Mouse (Mus musculus) forebrain, embryonic 13.5 days (tissue): ENCODE measurements around the gene Ndst2. TPM values are rescaled to one million over a fixed set of nuclear protein-coding genes. Genes with fewer than 3 reads are reported as not detected.

ENCODE experiments used
- ATAC-seq: fragments of 200-750 bp; cut with Nextera tagmentation; 2 replicates; pipeline ENCODE4 v1.8.0; 2017
- H3K27ac ChIP-seq: fragments of 300-500 bp; sonication (generic); 2 replicates; pipeline ENCODE4 v1.5.1; 2015; ENCODE audit warnings: inconsistent platforms, mild to moderate bottlenecking, moderate library complexity
- H3K27me3 ChIP-seq: fragments of 300-500 bp; sonication (generic); 2 replicates; pipeline ENCODE4 v1.6.1; 2015; ENCODE audit warnings: mild to moderate bottlenecking, inconsistent platforms
- H3K36me3 ChIP-seq: fragments of 300-500 bp; sonication (generic); 2 replicates; pipeline ENCODE4 v1.6.1; 2015; ENCODE audit warnings: mild to moderate bottlenecking, inconsistent platforms; ENCODE audit not compliant: poor library complexity, severe bottlenecking
- H3K4me1 ChIP-seq: fragments of 300-500 bp; sonication (generic); 2 replicates; pipeline ENCODE4 v1.6.1; 2015; ENCODE audit warnings: inconsistent platforms
- H3K4me2 ChIP-seq: fragments of 300-500 bp; sonication (generic); 2 replicates; pipeline ENCODE4 v1.6.1; 2015; ENCODE audit warnings: inconsistent platforms, mild to moderate bottlenecking, moderate library complexity
- H3K4me3 ChIP-seq: fragments of 300-500 bp; sonication (generic); 2 replicates; pipeline ENCODE4 v1.5.1; 2015; ENCODE audit warnings: mild to moderate bottlenecking, inconsistent platforms
- H3K9ac ChIP-seq: fragments of 300-500 bp; sonication (generic); 2 replicates; pipeline ENCODE4 v1.6.1; 2015; ENCODE audit warnings: mild to moderate bottlenecking, inconsistent platforms
- H3K9me3 ChIP-seq: fragments of 300-500 bp; sonication (generic); replicated peaks from 2 replicates; pipeline ENCODE4 v1.6.1; 2016; ENCODE audit warnings: inconsistent platforms
- WGBS: fragments of 180-500 bp; shearing (Covaris S2); methylation state at CpG from one replicate; pipeline ENCODE4 v1.1.7; 2015; 5-methylcytosine and 5-hydroxymethylcytosine counted together
- polyA plus RNA-seq: library from polyadenylated mRNA; unstranded; fragments of >200 nt; fragmentation: Nextera tagmentation; extraction: Ambion mirVana; gene quantifications from 2 replicates; pipeline ENCODE4 v1.2.1, GENCODE M21; 2015

The Ndst2 gene
- polyA plus RNA-seq, 1 experiment from 2014 or later: 14.0 TPM

- Histone ChIP-seq H3K9me3 (no peaks in the 10 kb centered on the region), H3K36me3 (peaks cover 65% of the 10 kb centered on the region), H3K9ac (no peak overlapping the region), H3K4me3 (no peak overlapping the region; the same call in 1 of the 2 replicates), H3K4me1 (peaks cover 16% of the 10 kb centered on the region), H3K27me3 (no peaks in the 10 kb centered on the region), H3K4me2 (peak overlapping the region; percentile 90), H3K27ac (no peak overlapping the region)
- no peak for ATAC-seq
- 76% methylated on average over 2 of the region's 2 CpGs for WGBS
These were observed 690 bp upstream of the Ndst2 start for GRCm38 (mm10) chr14:20735052-20735451.

DNA sequence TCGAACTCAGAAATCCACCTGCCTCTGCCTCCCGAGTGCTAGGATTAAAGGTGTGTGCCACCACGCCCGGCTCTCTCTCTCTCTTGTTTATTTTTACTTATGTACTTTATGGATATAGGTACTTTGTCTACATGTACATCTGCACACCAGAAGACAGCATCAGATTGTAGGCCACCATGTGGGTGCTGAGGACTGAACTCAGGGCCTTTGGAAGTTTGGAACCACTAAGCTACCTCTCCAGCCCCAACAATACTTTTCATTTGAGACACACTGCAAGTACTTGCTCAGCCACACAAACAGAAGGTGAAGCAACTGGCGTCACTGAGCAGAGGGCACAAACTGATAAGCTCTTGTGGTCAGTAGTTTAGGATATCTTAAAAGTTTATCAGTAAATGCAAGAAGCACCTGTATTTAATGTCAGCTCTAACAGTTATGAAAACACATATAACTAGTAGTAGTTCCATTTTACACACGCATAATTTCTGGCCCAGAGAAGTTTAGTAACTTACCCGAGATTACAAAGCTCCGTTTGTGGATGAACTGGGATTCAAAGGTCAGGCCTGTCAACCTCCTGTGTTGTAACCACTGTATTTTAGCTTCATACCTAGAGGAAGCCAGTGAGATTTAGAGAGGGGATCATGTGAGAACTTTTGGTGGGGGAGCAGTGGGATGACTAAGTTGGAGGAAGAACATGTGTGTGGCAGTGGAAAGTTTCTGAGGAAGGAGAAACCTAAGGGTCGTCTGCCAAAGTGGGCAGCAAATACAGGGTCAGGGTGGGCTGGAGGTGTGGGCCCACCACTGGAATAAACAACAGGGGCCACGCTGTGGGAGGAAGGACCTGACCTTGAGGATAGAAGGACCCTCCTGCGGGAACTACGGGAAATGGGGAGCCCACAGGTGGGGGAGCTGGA, 1.1 kb downstream of the Ndst2 start:
- H3K36me3 ChIP-seq: peaks cover 65% of the 10 kb centered on the region
- H3K4me1 ChIP-seq: peaks cover 16% of the 10 kb centered on the region
- WGBS: 51% methylated on average over 12 of the region's 12 CpGs

DNA sequence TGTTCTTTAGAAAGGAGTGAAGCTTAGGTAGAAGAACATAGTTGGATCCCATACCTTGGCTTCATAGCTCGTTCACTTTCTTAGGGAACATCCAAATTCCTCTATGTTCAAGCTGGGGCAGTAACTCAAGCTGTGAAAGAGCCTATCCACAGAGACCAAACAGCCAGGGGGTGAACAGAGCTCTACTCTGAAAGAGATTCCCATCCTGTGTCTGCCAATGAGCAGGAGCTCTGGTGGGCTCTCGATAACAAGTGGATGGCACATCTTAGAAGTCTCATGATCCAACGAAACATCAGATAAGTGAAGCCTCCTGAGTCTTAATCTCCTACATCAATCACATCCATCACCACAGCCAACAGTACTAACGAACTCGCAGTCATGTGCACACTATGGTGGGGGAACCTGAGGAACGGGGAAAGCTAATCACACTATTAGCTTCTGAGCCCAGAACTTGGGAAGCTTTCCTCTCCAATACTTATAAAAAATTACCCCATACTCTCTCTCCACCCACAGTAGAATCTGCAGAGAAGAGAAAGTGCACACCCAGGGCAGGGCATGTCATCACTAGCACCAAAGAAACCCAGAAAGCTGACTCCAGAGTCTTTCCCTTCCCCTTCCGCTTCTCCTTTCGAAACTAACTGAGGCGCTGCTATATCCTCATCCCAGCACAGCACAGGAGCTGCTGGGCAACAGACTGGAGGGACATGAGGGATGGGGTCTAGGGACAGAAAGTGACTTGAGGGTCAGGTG, 3.3 kb downstream of the Ndst2 start:
- Histone ChIP-seq H3K9me3 (no peaks in the 10 kb centered on the region), H3K4me3 (no peak overlapping the region), H3K27me3 (no peaks in the 10 kb centered on the region), H3K27ac (no peak overlapping the region), H3K9ac (no peak overlapping the region), H3K36me3 (peaks cover 63% of the 10 kb centered on the region), H3K4me1 (peaks cover 16% of the 10 kb centered on the region), H3K4me2 (no peak overlapping the region)
- ATAC-seq: no peak
- WGBS: 91% methylated on average over 9 of the region's 9 CpGs

More for the DNA sequence above, 1.1 kb downstream of the Ndst2 start:
- H3K27ac ChIP-seq: no peak overlapping the region
- peak overlapping the region; percentile 90 for H3K4me2 ChIP-seq
- H3K4me3 ChIP-seq: peak overlapping the region; percentile 83
- no peak for ATAC-seq
- no peaks in the 10 kb centered on the region for H3K9me3 ChIP-seq
- H3K9ac ChIP-seq: peak overlapping the region; percentile 92
- no peaks in the 10 kb centered on the region for H3K27me3 ChIP-seq

GRCm38 (mm10) chr14:20729871-20730270, 4.5 kb downstream of the Ndst2 start:
- 83% methylated on average over 9 of the region's 9 CpGs for WGBS
- no peak overlapping the region for H3K27ac ChIP-seq
- no peak overlapping the region for H3K9ac ChIP-seq
- no peaks in the 10 kb centered on the region for H3K9me3 ChIP-seq
- H3K4me1 ChIP-seq: peaks cover 12% of the 10 kb centered on the region
- H3K36me3 ChIP-seq: peaks cover 66% of the 10 kb centered on the region
- no peak overlapping the region for H3K4me3 ChIP-seq
- no peak for ATAC-seq
- no peak overlapping the region for H3K4me2 ChIP-seq
- no peaks in the 10 kb centered on the region for H3K27me3 ChIP-seq

DNA sequence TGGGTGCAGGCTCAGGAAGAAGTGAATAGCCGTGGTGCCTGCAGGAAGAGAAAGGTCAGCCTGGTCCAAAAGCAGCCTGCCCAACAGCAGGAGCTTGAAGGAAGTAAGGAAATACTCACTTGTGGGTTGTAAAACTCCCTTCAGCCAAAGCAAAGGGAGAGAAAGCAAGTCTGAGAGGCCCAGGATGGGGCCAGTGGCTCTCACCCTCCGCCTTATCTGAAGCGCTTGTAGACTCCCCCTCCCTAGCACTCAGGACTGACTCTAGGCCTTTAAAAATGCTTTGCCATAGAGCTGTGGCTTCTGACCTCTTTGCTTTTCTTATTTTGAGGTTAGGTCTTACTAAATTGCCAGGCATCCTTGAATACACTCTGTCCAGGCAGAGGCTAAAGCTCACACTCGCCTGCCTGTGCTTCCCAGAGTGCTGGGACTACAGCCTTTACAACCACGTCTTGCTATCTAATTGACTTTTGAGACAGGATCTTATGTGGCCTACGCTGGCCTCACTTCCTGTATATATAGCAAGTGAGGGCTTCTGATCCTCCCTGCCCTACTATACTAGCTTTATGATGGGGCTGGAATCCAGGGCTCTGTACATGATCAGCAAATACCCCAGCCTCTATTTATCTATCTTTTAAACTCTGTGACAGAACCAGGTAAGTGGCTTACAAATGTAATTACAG, 8.6 kb downstream of the Ndst2 start:
- Histone ChIP-seq H3K4me3 (no peak overlapping the region), H3K9me3 (no peaks in the 10 kb centered on the region), H3K27me3 (no peaks in the 10 kb centered on the region), H3K27ac (no peak overlapping the region), H3K36me3 (peaks cover 94% of the 10 kb centered on the region), H3K9ac (no peak overlapping the region), H3K4me1 (no peaks in the 10 kb centered on the region), H3K4me2 (no peak overlapping the region)
- no peak for ATAC-seq
- WGBS: 83% methylated on average over 6 of the region's 6 CpGs

DNA sequence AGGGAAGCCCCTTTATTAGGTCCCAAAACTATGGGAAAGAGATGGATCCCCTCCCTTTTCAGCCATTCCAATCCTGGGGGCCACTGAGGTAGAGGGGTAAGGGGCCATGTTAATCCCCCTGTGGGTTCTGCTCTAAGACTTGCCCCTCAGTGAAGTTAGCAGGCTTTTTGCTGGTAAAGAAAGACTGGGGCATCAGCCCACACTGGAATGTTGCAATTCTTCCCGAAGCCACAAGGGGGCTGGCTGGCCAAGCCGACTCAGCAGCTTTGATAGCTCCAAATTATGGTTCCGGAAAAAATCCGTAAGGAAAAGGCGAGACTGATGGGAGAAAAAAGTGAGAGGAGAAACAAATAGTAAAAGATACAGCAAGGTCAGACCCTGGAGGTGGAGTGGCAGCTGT, 10.3 kb downstream of the Ndst2 start:
- peak; percentile 39; the same call in 1 of the 2 replicates for ATAC-seq

GRCm38 (mm10) chr14:20723006-20723405, 11.4 kb downstream of the Ndst2 start:
- H3K9ac ChIP-seq: no peak overlapping the region
- no peak overlapping the region for H3K4me2 ChIP-seq
- no peak overlapping the region for H3K27ac ChIP-seq
- no peaks in the 10 kb centered on the region for H3K9me3 ChIP-seq
- no peak overlapping the region for H3K4me3 ChIP-seq
- H3K36me3 ChIP-seq: peaks cover 94% of the 10 kb centered on the region
- no peaks in the 10 kb centered on the region for H3K27me3 ChIP-seq
- ATAC-seq: no peak
- WGBS: 93% methylated on average over 12 of the region's 12 CpGs
- no peaks in the 10 kb centered on the region for H3K4me1 ChIP-seq

More for the DNA sequence above, 10.3 kb downstream of the Ndst2 start:
- peaks cover 94% of the 10 kb centered on the region for H3K36me3 ChIP-seq
- H3K9me3 ChIP-seq: no peaks in the 10 kb centered on the region
- no peak overlapping the region for H3K27ac ChIP-seq
- H3K4me3 ChIP-seq: no peak overlapping the region
- H3K9ac ChIP-seq: no peak overlapping the region
- WGBS: 32% methylated on average over 5 of the region's 5 CpGs
- no peak overlapping the region for H3K4me2 ChIP-seq
- no peaks in the 10 kb centered on the region for H3K4me1 ChIP-seq
- no peaks in the 10 kb centered on the region for H3K27me3 ChIP-seq

GRCm38 (mm10) chr14:20721371-20721770, 13.0 kb downstream of the Ndst2 start:
- no peak overlapping the region for H3K4me3 ChIP-seq
- no peak overlapping the region for H3K27ac ChIP-seq
- 94% methylated on average over 4 of the region's 4 CpGs for WGBS
- H3K9ac ChIP-seq: no peak overlapping the region
- ATAC-seq: 0 out of 2 replicates have a peak, but pooled peaks have one; percentile 3
- H3K27me3 ChIP-seq: no peaks in the 10 kb centered on the region
- H3K36me3 ChIP-seq: peaks cover 98% of the 10 kb centered on the region
- no peaks in the 10 kb centered on the region for H3K4me1 ChIP-seq
- no peak overlapping the region for H3K4me2 ChIP-seq
- H3K9me3 ChIP-seq: no peaks in the 10 kb centered on the region

- Histone ChIP-seq H3K27ac (no peak overlapping the region), H3K4me1 (no peaks in the 10 kb centered on the region), H3K9me3 (no peaks in the 10 kb centered on the region), H3K9ac (no peak overlapping the region), H3K4me2 (no peak overlapping the region), H3K4me3 (no peak overlapping the region), H3K27me3 (no peaks in the 10 kb centered on the region), H3K36me3 (peaks cover 99% of the 10 kb centered on the region)
- ATAC-seq: no peak
- 96% methylated on average over 12 of the region's 12 CpGs for WGBS
These were observed 14.6 kb downstream of the Ndst2 start for GRCm38 (mm10) chr14:20719767-20720166.

GRCm38 (mm10) chr14:20718443-20718842, 15.9 kb downstream of the Ndst2 start:
- Histone ChIP-seq H3K27ac (no peak overlapping the region), H3K36me3 (peaks cover 100% of the 10 kb centered on the region), H3K4me2 (no peak overlapping the region), H3K9me3 (no peaks in the 10 kb centered on the region), H3K27me3 (no peaks in the 10 kb centered on the region), H3K9ac (no peak overlapping the region), H3K4me3 (no peak overlapping the region), H3K4me1 (no peaks in the 10 kb centered on the region)
- no peak for ATAC-seq
- 91% methylated on average over 10 of the region's 10 CpGs for WGBS

DNA sequence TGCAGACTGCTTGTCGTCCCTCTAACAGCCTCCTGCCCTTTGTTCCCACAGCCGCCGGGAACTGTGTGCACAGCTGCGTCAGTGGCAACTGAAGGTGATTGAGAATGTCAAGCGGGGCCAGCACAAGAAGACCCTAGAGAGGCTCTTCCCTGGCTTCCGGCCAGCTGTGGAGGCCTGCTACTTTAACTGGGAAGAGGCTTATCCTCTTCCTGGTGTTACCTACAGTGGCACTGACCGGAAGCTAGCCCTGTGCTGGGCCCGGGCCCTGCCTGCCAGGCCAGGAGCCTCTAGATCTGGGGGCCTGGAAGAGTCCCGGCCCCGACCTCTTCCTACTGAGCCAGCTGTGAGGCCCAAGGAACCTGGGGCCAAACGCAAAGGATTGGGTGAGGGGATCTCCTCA, 20.5 kb downstream of the Ndst2 start:
- Histone ChIP-seq H3K9me3 (no peaks in the 10 kb centered on the region), H3K9ac (no peak overlapping the region), H3K4me2 (no peak overlapping the region), H3K27ac (no peak overlapping the region), H3K27me3 (no peaks in the 10 kb centered on the region), H3K4me1 (peaks cover 11% of the 10 kb centered on the region), H3K36me3 (peaks cover 93% of the 10 kb centered on the region), H3K4me3 (no peak overlapping the region)
- ATAC-seq: no peak
- WGBS: 84% methylated on average over 11 of the region's 11 CpGs

DNA sequence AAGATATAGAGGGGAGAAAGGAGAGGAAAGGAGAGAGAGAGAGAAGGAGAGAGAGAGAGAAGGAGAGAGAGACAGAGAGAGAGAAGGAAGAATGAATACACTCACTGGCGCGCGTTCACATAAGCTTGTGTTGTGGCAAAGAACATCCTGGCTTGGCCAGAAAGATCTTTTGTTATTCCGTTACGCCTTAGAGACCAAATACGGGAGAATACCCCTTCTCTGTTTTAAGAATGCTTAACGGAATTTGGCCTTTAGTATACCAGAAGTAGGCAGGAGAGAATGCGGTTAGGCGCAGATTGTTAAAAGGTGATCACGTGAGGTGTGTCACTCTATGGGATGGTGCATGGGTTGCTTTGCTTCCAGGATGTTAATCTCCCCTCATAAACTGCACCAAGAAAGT, 26.1 kb downstream of the Ndst2 start:
- peak overlapping the region; percentile 81 for H3K4me2 ChIP-seq
- no peak for ATAC-seq
- H3K27ac ChIP-seq: 0 out of 2 replicates have a peak overlapping the region, but pooled peaks have one; percentile 76

More for the DNA sequence above, 26.1 kb downstream of the Ndst2 start:
- H3K4me1 ChIP-seq: peaks cover 32% of the 10 kb centered on the region
- H3K27me3 ChIP-seq: no peaks in the 10 kb centered on the region
- H3K9me3 ChIP-seq: no peaks in the 10 kb centered on the region
- WGBS: 7% methylated on average over 10 of the region's 10 CpGs
- peaks cover 47% of the 10 kb centered on the region for H3K36me3 ChIP-seq
- peak overlapping the region; percentile 94 for H3K9ac ChIP-seq
- H3K4me3 ChIP-seq: peak overlapping the region; percentile 92
